Mouse (Mus musculus) CH12.LX (cell line): ENCODE results near the gene Krt82. TPM values are rescaled to one million over a fixed set of nuclear protein-coding genes. Genes with fewer than 3 reads are reported as not detected.

Source experiments
- DNase-seq: peaks from one replicate; pipeline ENCODE4 v3.0.0-alpha.2; 2013; ENCODE audit errors: extremely low read depth
- H3K27ac ChIP-seq: 2 replicates; pipeline ENCODE4 v1.5.1; 2012; ENCODE audit warnings: low read depth, mild to moderate bottlenecking, control low read depth, moderate library complexity; ENCODE audit not compliant: insufficient read depth
- H3K27me3 ChIP-seq: replicated peaks from 2 replicates; pipeline ENCODE3; 2012; ENCODE audit warnings: inconsistent platforms
- H3K36me3 ChIP-seq, 2 experiments: replicated peaks in 1 of 2; 2 replicates each; pipeline versions ENCODE3 to v1.6.1; 2012; ENCODE audit warnings: inconsistent platforms in 1 of 2, low read length in 1 of 2, mild to moderate bottlenecking in 1 of 2, mixed read lengths in 1 of 2, moderate library complexity in 1 of 2; ENCODE audit not compliant: control insufficient read depth in 1 of 2, insufficient read depth in 1 of 2
- H3K4me1 ChIP-seq, 2 experiments: 2 replicates each; pipeline ENCODE4 v1.6.1; 2012; ENCODE audit warnings: inconsistent platforms in 1 of 2, moderate library complexity in 1 of 2; ENCODE audit not compliant: insufficient read depth in 2 of 2, control insufficient read depth in 1 of 2
- H3K4me2 ChIP-seq: 2 replicates; pipeline ENCODE4 v1.6.1; 2012; ENCODE audit warnings: low read depth, mild to moderate bottlenecking, control low read depth; ENCODE audit not compliant: poor library complexity, insufficient read depth, severe bottlenecking
- H3K4me3 ChIP-seq, 3 experiments: fragments of 150-350 bp in 1 of 3; sonication (generic) in 1 of 3; replicated peaks in 1 of 3; 2 replicates each; pipeline versions ENCODE3 to v1.5.1; 2011 to 2012; ENCODE audit warnings: low read depth in 2 of 3, low read length in 2 of 3, mild to moderate bottlenecking in 2 of 3, moderate library complexity in 2 of 3, control low read depth in 1 of 3, improper control_type of control experiment in 1 of 3, inconsistent platforms in 1 of 3, mixed read lengths in 1 of 3; ENCODE audit not compliant: poor library complexity in 1 of 3
- H3K79me2 ChIP-seq: replicated peaks from 2 replicates; pipeline ENCODE4 v1.6.1; 2012; ENCODE audit warnings: mild to moderate bottlenecking, moderate library complexity; ENCODE audit not compliant: control insufficient read depth, poor library complexity, insufficient read depth, severe bottlenecking; ENCODE audit errors: extremely low read depth
- H3K9ac ChIP-seq: 2 replicates; pipeline ENCODE4 v1.6.1; 2012; ENCODE audit warnings: low read depth, mild to moderate bottlenecking, control low read depth, moderate library complexity; ENCODE audit not compliant: insufficient read depth
- H3K9me3 ChIP-seq: replicated peaks from 2 replicates; pipeline ENCODE3; 2012; ENCODE audit warnings: low read length, inconsistent platforms, mixed read lengths
- BHLHE40 ChIP-seq: IDR thresholded peaks from 2 replicates; pipeline ENCODE4 v1.6.1; 2011; ENCODE audit warnings: mild to moderate bottlenecking, low read depth, low read length, improper control_type of control experiment
- CHD1 ChIP-seq: IDR thresholded peaks from 2 replicates; pipeline ENCODE4 v1.6.1; 2012; ENCODE audit warnings: low read depth, low read length, improper control_type of control experiment, inconsistent platforms
- E2F4 ChIP-seq: IDR thresholded peaks from 2 replicates; pipeline ENCODE4 v1.6.1; 2011; ENCODE audit warnings: low read depth, low read length, improper control_type of control experiment; ENCODE audit not compliant: insufficient replicate concordance
- ELF1 ChIP-seq: IDR thresholded peaks from 2 replicates; pipeline ENCODE4 v1.6.1; 2014; ENCODE audit warnings: low read depth, mild to moderate bottlenecking, inconsistent platforms, low read length, improper control_type of control experiment
- HCFC1 ChIP-seq: IDR thresholded peaks from 2 replicates; pipeline ENCODE4 v1.6.1; 2012; ENCODE audit warnings: low read depth, mild to moderate bottlenecking, inconsistent platforms, low read length, improper control_type of control experiment
- JUND ChIP-seq: conservative IDR thresholded peaks from 2 replicates; pipeline ENCODE4 v1.6.1; 2011; ENCODE audit warnings: low read depth, low read length, improper control_type of control experiment
- KAT2A ChIP-seq: IDR thresholded peaks from 2 replicates; pipeline ENCODE4 v1.6.1; 2012; ENCODE audit warnings: low read length, improper control_type of control experiment, inconsistent platforms; ENCODE audit not compliant: insufficient replicate concordance
- MAX ChIP-seq: IDR thresholded peaks from 2 replicates; pipeline ENCODE4 v1.6.1; 2011; ENCODE audit warnings: low read length, improper control_type of control experiment
- MAZ ChIP-seq: IDR thresholded peaks from 2 replicates; pipeline ENCODE4 v1.6.1; 2012; ENCODE audit warnings: low read depth, mild to moderate bottlenecking, inconsistent platforms, low read length, improper control_type of control experiment, moderate library complexity
- MEF2A ChIP-seq: IDR thresholded peaks from 2 replicates; pipeline ENCODE4 v1.6.1; 2014; ENCODE audit warnings: low read depth, mild to moderate bottlenecking, inconsistent platforms, low read length, improper control_type of control experiment, borderline replicate concordance
- MXI1 ChIP-seq: IDR thresholded peaks from 2 replicates; pipeline ENCODE4 v1.6.1; 2011; ENCODE audit warnings: mild to moderate bottlenecking, low read depth, low read length, improper control_type of control experiment
- MYC ChIP-seq: IDR thresholded peaks from 2 replicates; pipeline ENCODE4 v1.6.1; 2011; ENCODE audit warnings: low read depth, mild to moderate bottlenecking, improper control_type of control experiment, low read length
- POLR2A ChIP-seq: IDR thresholded peaks from 2 replicates; pipeline ENCODE4 v1.6.1; 2011; ENCODE audit warnings: low read depth, mild to moderate bottlenecking, improper control_type of control experiment, low read length
- POLR2AphosphoS2 ChIP-seq: IDR thresholded peaks from 2 replicates; pipeline ENCODE4 v1.6.1; 2011; ENCODE audit warnings: low read depth, low read length, improper control_type of control experiment
- RAD21 ChIP-seq: IDR thresholded peaks from 2 replicates; pipeline ENCODE4 v1.6.1; 2011; ENCODE audit warnings: low read depth, mild to moderate bottlenecking, low read length, improper control_type of control experiment, moderate library complexity
- RCOR1 ChIP-seq: conservative IDR thresholded peaks from 2 replicates; pipeline ENCODE4 v1.6.1; 2012; ENCODE audit warnings: low read depth, mild to moderate bottlenecking, inconsistent platforms, low read length, improper control_type of control experiment
- SIN3A ChIP-seq: IDR thresholded peaks from 2 replicates; pipeline ENCODE4 v1.6.1; 2012; ENCODE audit warnings: low read length, improper control_type of control experiment, inconsistent platforms
- ZC3H11A ChIP-seq: IDR thresholded peaks from 2 replicates; pipeline ENCODE4 v1.6.1; 2012; ENCODE audit warnings: low read depth, mild to moderate bottlenecking, inconsistent platforms, low read length, improper control_type of control experiment
- ZKSCAN1 ChIP-seq: IDR thresholded peaks from 2 replicates; pipeline ENCODE4 v1.6.1; 2012; ENCODE audit warnings: low read depth, inconsistent platforms, low read length, improper control_type of control experiment, borderline replicate concordance
- ZMIZ1 ChIP-seq: IDR thresholded peaks from 2 replicates; pipeline ENCODE4 v1.6.1; 2012; ENCODE audit warnings: low read depth, mild to moderate bottlenecking, inconsistent platforms, low read length, improper control_type of control experiment
- dilution Hi-C: fragments of 300-500 bp; cut with MboI; formaldehyde crosslinking; loops from 2 replicates; pipeline ENCODE4 v1.14.3; 2020; ENCODE audit warnings: low sequenced_read_pairs; ENCODE audit not compliant: extremely low pct_unique_long_range_greater_than_20kb, extremely low pct_ligation_motif_present
- in situ Hi-C: fragments of 300-500 bp; cut with MboI; formaldehyde crosslinking; loops from 3 replicates; pipeline ENCODE4 v1.14.3; 2019; ENCODE audit warnings: low sequenced_read_pairs, low pct_ligation_motif_present, low pct_unique_long_range_greater_than_20kb, mixed read lengths
- polyA plus RNA-seq: library from polyadenylated mRNA; unstranded; fragments of >175 nt; gene quantifications from 2 replicates; pipeline ENCODE4 v1.2.1, GENCODE M21; 2012; ENCODE audit warnings: low read depth; ENCODE audit not compliant: insufficient read length
- total RNA-seq, 2 experiments: library from RNA; depleted of rRNA; stranded (reverse); fragments of 300-350 nt in 1 of 2; fragments of >200 nt in 1 of 2; gene quantifications; 2 replicates each; pipeline ENCODE4 v1.2.3; 2012 to 2014

The Krt82 gene
- total and polyA plus RNA-seq, 3 experiments, result not detected

- Histone ChIP-seq H3K36me3 (no peaks in the 10 kb centered on the region), H3K4me3 (no peak overlapping the region), H3K4me1 (no peaks in the 10 kb centered on the region), H3K27ac (no peak overlapping the region), H3K9me3 (no peaks in the 10 kb centered on the region), H3K4me2 (no peak overlapping the region), H3K9ac (no peak overlapping the region), H3K27me3 (peaks cover 73% of the 10 kb centered on the region), H3K79me2 (no peaks in the 10 kb centered on the region)
- in situ Hi-C loops (no loop called here), dilution Hi-C loops (no loop called here)
- TF ChIP-seq ZC3H11A, result no peak
- DNase-seq, result no peak
Observed at GRCm38 (mm10) chr15:101581701-101582100, 31.2 kb upstream of the Krt82 start.

GRCm38 (mm10) chr15:101575506-101575905, 25.0 kb upstream of the Krt82 start:
- DNase-seq, result no peak
- Histone ChIP-seq H3K9me3 (no peaks in the 10 kb centered on the region), H3K4me3 (no peak overlapping the region), H3K36me3 (no peaks in the 10 kb centered on the region), H3K27ac (no peak overlapping the region), H3K4me1 (0 out of 4 replicates have a peak, but pooled peaks cover 0 to 3% of the 10 kb centered on the region in 2 experiments), H3K27me3 (peaks cover 72% of the 10 kb centered on the region), H3K79me2 (no peaks in the 10 kb centered on the region), H3K4me2 (no peak overlapping the region), H3K9ac (no peak overlapping the region)
- dilution Hi-C loops (no loop called here), in situ Hi-C loops (no loop called here)
- TF ChIP-seq ZMIZ1 (no peak), E2F4 (no peak), RCOR1 (no peak), SIN3A (no peak), ELF1 (no peak), MAX (no peak), JUND (no peak), POLR2AphosphoS2 (no peak), ZKSCAN1 (no peak), RAD21 (no peak), CHD1 (no peak), POLR2A (no peak), MXI1 (no peak), MAZ (no peak), BHLHE40 (no peak), HCFC1 (no peak), KAT2A (no peak), MEF2A (no peak), MYC (no peak)
